Mouse (Mus musculus): ENCODE data around the gene Chrnb1.

DNA sequence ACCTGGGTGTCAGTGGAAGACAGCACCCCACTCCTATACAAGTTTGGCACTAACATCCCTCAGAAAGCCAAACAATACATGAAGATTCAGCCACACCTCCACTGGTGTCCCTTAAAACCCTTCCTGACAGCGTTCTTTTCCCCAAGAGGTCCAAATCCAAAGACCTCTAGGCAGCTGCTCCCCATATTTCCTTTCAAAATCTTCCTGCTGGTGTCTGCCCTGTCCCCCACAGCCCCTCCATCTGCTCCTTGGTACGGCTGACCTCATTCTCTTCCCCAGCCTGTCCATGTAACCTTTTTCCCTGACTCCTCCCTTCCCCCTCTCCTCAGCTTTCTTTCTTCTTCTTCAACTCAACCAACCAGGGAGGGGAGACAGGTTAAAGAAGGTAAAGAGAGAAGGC lies 27.7 kb upstream of the Chrnb1 start:
- no peak for TF ChIP-seq CTCF (IDR thresholded peaks at IDR 0.05; ENCODE audit: insufficient read depth, low read depth, low read length)
- TF ChIP-seq POLR2A (IDR thresholded peaks at IDR 0.05; ENCODE audit: insufficient read depth, low read depth, low read length): no peak

Measured in olfactory bulb, adult 2 months (tissue).